Mouse (Mus musculus): ENCODE measurements at regions not wholly inside any gene's neighbourhood (a gene's known extent, or its start where the extent isn't known, plus 50 kb on each side); places are given as distances from the start of the nearest gene placed in this dataset.
A peak's percentile ranks its signal among the peaks of the same experiment; 100 is the strongest.

GRCm38 (mm10) chr14:24767964-24768363 lies 281.0 kb downstream of the Rps24 start:
- Histone ChIP-seq H3K4me3 (ENCODE audit: low read depth, low read length) (no peak overlapping the region), H3K27me3 (ENCODE audit: insufficient read depth, low read length) (no peaks in the 10 kb centered on the region), H3K4me2 (ENCODE audit: low read depth) (no peak overlapping the region), H3K36me3 (ENCODE audit: insufficient read depth) (no peaks in the 10 kb centered on the region), H3K9ac (no peak overlapping the region), H3K4me1 (ENCODE audit: insufficient read depth) (peaks cover 19% of the 10 kb centered on the region), H3K27ac (ENCODE audit: low read depth, low read length) (no peak overlapping the region), H3K9me3 (ENCODE audit: low read length) (no peaks in the 10 kb centered on the region)
- no peak for ATAC-seq
- DNase-seq = no peak
- WGBS = 64% methylated on average over 5 of the region's 5 CpGs
- no peak for TF ChIP-seq CTCF (IDR thresholded peaks at IDR 0.05; ENCODE audit: low read depth)

GRCm38 (mm10) chr14:24769451-24769850 lies 282.5 kb downstream of the Rps24 start:
- WGBS = 60% methylated on average over 3 of the region's 3 CpGs
- Histone ChIP-seq H3K4me2 (ENCODE audit: low read depth) (no peak overlapping the region), H3K27ac (ENCODE audit: low read depth, low read length) (no peak overlapping the region), H3K4me3 (ENCODE audit: low read depth, low read length) (no peak overlapping the region), H3K4me1 (ENCODE audit: insufficient read depth) (peaks cover 11% of the 10 kb centered on the region; the same call in 1 of the 2 replicates), H3K9me3 (ENCODE audit: low read length) (no peaks in the 10 kb centered on the region), H3K36me3 (ENCODE audit: insufficient read depth) (no peaks in the 10 kb centered on the region), H3K27me3 (ENCODE audit: insufficient read depth, low read length) (no peaks in the 10 kb centered on the region), H3K9ac (no peak overlapping the region)
- no peak for TF ChIP-seq CTCF (IDR thresholded peaks at IDR 0.05; ENCODE audit: low read depth)
- DNase-seq (no peak), ATAC-seq (no peak)

- no peak for ATAC-seq
- no peak for DNase-seq
- TF ChIP-seq CTCF (IDR thresholded peaks at IDR 0.05; ENCODE audit: low read depth) = no peak
- Histone ChIP-seq H3K9ac (0 out of 2 replicates have a peak overlapping the region, but pooled peaks have one; percentile 4), H3K36me3 (ENCODE audit: insufficient read depth) (no peaks in the 10 kb centered on the region), H3K4me2 (ENCODE audit: low read depth) (no peak overlapping the region), H3K27me3 (ENCODE audit: insufficient read depth, low read length) (no peaks in the 10 kb centered on the region), H3K4me3 (ENCODE audit: low read depth, low read length) (no peak overlapping the region), H3K4me1 (ENCODE audit: insufficient read depth) (peaks cover 11% of the 10 kb centered on the region; the same call in 1 of the 2 replicates), H3K9me3 (ENCODE audit: low read length) (no peaks in the 10 kb centered on the region), H3K27ac (ENCODE audit: low read depth, low read length) (no peak overlapping the region)
- 30% methylated on average over 11 of the region's 11 CpGs for WGBS
These were observed 283.4 kb downstream of the Rps24 start for GRCm38 (mm10) chr14:24770015-24770977.

GRCm38 (mm10) chr14:24771663-24772062 lies 284.7 kb downstream of the Rps24 start:
- H3K36me3 ChIP-seq (ENCODE audit: insufficient read depth) = no peaks in the 10 kb centered on the region
- H3K9me3 ChIP-seq (ENCODE audit: low read length) = no peaks in the 10 kb centered on the region
- H3K27me3 ChIP-seq (ENCODE audit: insufficient read depth, low read length) = no peaks in the 10 kb centered on the region
- H3K4me3 ChIP-seq (ENCODE audit: low read depth, low read length) = no peak overlapping the region
- ATAC-seq (0 out of 2 replicates have a peak, but pooled peaks have one; percentile 6), DNase-seq (peak; percentile 21)
- H3K4me2 ChIP-seq (ENCODE audit: low read depth) = no peak overlapping the region
- 91% methylated on average over 1 of the region's 1 CpGs for WGBS
- no peak for TF ChIP-seq CTCF (IDR thresholded peaks at IDR 0.05; ENCODE audit: low read depth)
- peaks cover 11% of the 10 kb centered on the region; the same call in 1 of the 2 replicates for H3K4me1 ChIP-seq (ENCODE audit: insufficient read depth)
- no peak overlapping the region for H3K9ac ChIP-seq
- H3K27ac ChIP-seq (ENCODE audit: low read depth, low read length) = 0 out of 2 replicates have a peak overlapping the region, but pooled peaks have one; percentile 9

- no peak overlapping the region for H3K27ac ChIP-seq (ENCODE audit: low read depth, low read length)
- H3K9me3 ChIP-seq (ENCODE audit: low read length) = no peaks in the 10 kb centered on the region
- DNase-seq (no peak), ATAC-seq (no peak)
- WGBS = 59% methylated on average over 4 of the region's 4 CpGs
- H3K4me1 ChIP-seq (ENCODE audit: insufficient read depth) = peaks cover 11% of the 10 kb centered on the region; the same call in 1 of the 2 replicates
- no peaks in the 10 kb centered on the region for H3K27me3 ChIP-seq (ENCODE audit: insufficient read depth, low read length)
- no peaks in the 10 kb centered on the region for H3K36me3 ChIP-seq (ENCODE audit: insufficient read depth)
- no peak overlapping the region for H3K9ac ChIP-seq
- no peak overlapping the region for H3K4me2 ChIP-seq (ENCODE audit: low read depth)
- H3K4me3 ChIP-seq (ENCODE audit: low read depth, low read length) = no peak overlapping the region
- no peak for TF ChIP-seq CTCF (IDR thresholded peaks at IDR 0.05; ENCODE audit: low read depth)
These were observed 285.2 kb downstream of the Rps24 start for GRCm38 (mm10) chr14:24772129-24772528.

- H3K36me3 ChIP-seq (ENCODE audit: insufficient read depth) = no peaks in the 10 kb centered on the region
- WGBS = 3% methylated on average over 38 of the region's 39 CpGs
- DNase-seq = peak; percentile 94
- H3K27ac ChIP-seq (ENCODE audit: low read depth, low read length) = peak overlapping the region; percentile 96
- TF ChIP-seq CTCF (IDR thresholded peaks at IDR 0.05; ENCODE audit: low read depth) = peak; percentile 59
- H3K4me1 ChIP-seq (ENCODE audit: insufficient read depth) = peaks cover 12% of the 10 kb centered on the region
- peak overlapping the region; percentile 59 for H3K4me2 ChIP-seq (ENCODE audit: low read depth)
- H3K27me3 ChIP-seq (ENCODE audit: insufficient read depth, low read length) = no peaks in the 10 kb centered on the region
- H3K4me3 ChIP-seq (ENCODE audit: low read depth, low read length) = peak overlapping the region; percentile 31
- ATAC-seq = peak; percentile 95
- peak overlapping the region; percentile 69 for H3K9ac ChIP-seq
- no peaks in the 10 kb centered on the region for H3K9me3 ChIP-seq (ENCODE audit: low read length)
These were observed 292.1 kb downstream of the Rps24 start for GRCm38 (mm10) chr14:24778748-24779630.

Measured in forebrain, postnatal 0 days (tissue).